Mouse (Mus musculus) left cerebral cortex, adult 18-20 months (tissue): Measurements from ENCODE around the gene Srpr. TPM values are rescaled to one million over a fixed set of nuclear protein-coding genes. Genes with fewer than 3 reads are reported as not detected.

Source experiments
- DNase-seq, 2 experiments: peaks; one replicate each; pipeline ENCODE4 v3.0.0; 2021 to 2022; ENCODE audit warnings: low spot score in 2 of 2, mixed read lengths in 1 of 2
- long read RNA-seq, 2 experiments: library from polyadenylated mRNA; stranded (forward); transcript quantifications; one replicate each; pipeline ENCODE4 v2.0.0; 2021
- total RNA-seq, 2 experiments: library from RNA; stranded (reverse); gene quantifications; 2 replicates each; pipeline ENCODE4 v1.2.3; 2021

The Srpr gene
- total RNA-seq, result 10 to 100 TPM; 65.5 to 68.8 TPM
- long read RNA-seq, experiment 1, transcript Srpr-201 (14 exons, 2,993 nt), result major isoform, 90 of 108 reads
- long read RNA-seq, experiment 1, partial matches to known transcripts, result 6 of 108 reads
- long read RNA-seq, experiment 1, other reads (novel, unspliced or antisense), result 12 of 108 reads
- long read RNA-seq, experiment 2, transcript Srpr-201 (14 exons, 2,993 nt), result major isoform, 75 of 87 reads
- long read RNA-seq, experiment 2, partial matches to known transcripts, result 6 of 87 reads
- long read RNA-seq, experiment 2, other reads (novel, unspliced or antisense), result 6 of 87 reads

- peak; percentile 81 to 82 for DNase-seq
Measured at GRCm38 (mm10) chr9:35199772-35200471, at the start of gene Srpr, which contains the start of gene Tirap. TSS of gene Srpr (plus strand) at chr9:35200175. TSS of gene Tirap (minus strand) at chr9:35200291.

DNA sequence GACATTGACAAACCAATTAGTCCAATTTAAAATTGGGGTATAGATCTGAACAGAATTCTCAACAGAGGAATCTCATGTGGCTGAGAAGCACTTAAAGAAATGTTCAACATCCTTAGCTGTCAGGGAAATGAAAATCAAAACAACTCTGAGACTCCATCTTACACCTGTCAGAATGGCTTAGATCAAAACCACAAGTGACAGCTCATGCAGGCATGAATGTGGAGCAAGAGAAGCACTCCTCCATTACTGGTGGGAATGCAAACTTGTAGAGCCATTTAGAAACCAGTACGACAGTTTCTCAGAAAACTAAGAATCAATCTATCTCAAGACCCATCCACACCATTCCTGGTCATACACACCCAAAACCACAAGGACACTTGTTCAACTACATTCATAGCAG is 47.1 kb upstream of the Srpr start:
- no peak for DNase-seq

- DNase-seq, result peak; percentile 17 to 35
Measured at GRCm38 (mm10) chr9:35156002-35156710, 43.8 kb upstream of the Srpr start.

GRCm38 (mm10) chr9:35156862-35157261 is 43.1 kb upstream of the Srpr start:
- DNase-seq, result no peak

DNA sequence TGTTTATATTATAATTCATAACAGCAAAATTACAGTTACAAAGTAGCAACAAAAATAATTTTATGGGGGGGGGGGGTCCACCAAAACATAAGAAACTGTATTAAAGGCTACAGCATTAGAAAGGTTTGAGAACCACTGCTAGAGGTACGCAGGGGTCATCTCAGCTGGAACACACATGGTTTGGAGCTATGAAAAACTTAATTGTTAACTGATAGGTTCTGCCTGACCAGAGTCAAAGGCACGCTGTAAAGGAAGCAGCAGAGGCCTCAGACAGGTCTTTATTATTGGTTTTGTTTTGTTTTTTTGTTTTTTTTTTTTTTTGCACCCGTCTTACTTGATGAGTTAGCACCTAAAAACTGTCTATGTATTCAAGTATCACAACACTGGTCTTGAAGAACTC is 41.5 kb upstream of the Srpr start:
- DNase-seq, result no peak

DNA sequence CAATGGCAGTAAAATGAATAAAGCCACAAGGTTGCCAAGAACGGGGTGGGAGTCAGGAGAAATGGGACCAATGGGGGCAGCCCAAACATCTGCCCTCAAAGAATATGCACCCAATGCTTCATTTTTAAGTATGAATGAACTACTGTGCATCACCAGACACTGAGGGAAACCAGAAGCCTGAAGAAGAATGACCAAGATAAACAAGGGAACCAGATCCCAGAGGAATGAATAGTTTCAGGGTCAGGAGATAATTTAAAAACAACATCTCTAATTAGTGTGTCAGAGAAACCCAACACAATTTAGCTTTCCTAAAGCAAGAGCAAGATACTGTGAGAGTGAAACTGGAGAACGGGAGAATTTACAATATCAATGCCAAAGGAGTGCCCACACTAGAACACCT is 39.3 kb upstream of the Srpr start:
- no peak for DNase-seq

GRCm38 (mm10) chr9:35161721-35162120 is 38.3 kb upstream of the Srpr start:
- no peak for DNase-seq

DNA sequence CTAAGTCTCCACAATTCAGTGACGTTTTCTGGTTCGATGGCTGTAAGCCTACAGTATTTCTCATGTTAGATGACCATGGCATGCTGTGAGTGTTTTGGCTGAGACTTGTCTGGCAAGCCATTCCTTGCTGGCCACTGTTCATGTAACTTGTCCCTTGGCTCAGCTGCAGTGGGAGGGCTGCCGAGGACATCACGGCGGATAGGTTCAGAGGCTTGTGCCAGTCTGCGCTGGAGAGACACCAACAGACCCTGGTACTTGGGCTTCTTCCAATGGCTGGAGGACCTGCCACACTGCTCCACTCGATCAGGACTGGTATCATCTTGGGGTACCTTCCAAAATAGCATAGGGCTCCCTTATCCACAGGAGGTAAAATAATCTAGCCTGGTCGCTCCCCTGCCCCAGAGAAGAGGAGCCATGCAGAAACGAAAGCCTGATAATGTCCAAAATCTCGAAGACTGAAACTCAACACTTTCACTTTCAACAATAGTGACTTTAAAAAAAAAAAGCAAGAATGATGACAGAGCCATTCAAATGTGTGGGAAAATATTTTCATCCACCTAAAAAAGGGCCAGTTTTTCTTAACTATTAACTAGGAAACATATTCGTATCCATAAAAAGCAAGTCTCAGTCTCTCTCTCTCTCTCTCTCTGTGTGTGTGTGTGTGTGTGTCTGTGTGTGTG is 36.8 kb upstream of the Srpr start:
- peak in 1 of 2 experiments; percentile 15 for DNase-seq

DNA sequence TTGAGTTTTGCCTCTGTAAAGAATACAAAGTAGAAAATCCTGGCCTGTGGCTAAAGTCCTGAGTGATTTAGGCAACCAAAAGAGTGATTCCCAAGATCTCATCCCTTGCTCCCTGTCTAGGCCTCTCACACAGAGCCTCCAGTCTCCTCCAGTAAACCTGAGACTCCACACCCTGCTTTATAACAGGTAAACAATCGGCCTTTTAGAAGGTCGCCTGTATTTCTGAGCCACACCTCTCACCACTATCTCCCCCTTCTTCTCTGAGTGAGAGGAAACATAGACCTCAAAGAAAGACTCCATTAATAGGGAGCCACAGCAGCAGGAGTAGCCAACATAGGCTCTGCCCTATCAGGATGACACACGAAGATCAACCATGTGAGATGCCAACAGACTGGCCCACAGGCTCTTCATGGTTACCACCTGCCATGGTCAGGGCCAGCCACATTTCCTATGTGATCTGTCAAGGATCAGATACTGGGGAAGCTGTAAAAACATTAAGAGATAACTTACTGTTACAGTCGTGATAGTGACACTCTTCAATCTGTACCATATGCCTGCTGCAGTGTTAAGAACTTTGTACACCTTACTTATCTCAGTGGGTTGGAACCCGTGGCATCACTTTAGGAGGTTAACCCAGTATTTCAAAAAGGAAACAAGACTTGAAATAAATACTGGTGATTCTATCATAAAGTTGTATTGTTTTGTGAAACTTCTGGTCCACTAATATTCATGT is 35.7 kb upstream of the Srpr start:
- no peak for DNase-seq

DNA sequence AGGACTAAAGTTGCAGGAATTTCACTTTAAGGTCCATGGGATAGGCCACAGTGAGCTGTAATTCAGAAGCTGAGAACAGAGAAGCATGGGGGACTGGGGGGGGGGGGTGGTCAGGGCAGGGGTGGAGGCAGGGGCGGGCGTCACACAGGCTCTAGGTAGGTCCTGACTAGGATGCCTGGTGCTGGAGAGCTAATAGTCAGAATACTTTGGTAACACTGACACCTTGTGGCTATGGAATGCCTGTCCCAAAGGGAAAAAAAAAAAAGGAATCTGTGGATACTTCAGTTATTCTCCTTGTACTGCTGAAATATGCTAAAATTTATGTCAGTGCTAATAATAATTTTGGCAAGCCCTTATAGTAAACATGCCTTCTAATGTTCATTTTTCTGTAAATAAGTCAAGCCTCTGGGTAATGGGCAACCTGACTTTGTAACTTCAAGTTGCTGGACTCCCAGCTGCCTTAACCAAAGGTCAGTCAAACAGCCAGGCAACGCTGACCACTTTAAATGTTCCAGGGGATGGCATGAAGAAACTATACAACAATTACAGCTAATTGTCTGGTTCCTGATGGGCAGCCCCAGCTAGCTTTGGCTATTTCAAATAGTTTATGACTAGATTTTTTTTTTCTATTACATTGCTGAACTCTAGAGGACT is 33.7 kb upstream of the Srpr start:
- DNase-seq, result no peak

- DNase-seq, result no peak
Measured at GRCm38 (mm10) chr9:35166798-35167635, 33.0 kb upstream of the Srpr start.

DNA sequence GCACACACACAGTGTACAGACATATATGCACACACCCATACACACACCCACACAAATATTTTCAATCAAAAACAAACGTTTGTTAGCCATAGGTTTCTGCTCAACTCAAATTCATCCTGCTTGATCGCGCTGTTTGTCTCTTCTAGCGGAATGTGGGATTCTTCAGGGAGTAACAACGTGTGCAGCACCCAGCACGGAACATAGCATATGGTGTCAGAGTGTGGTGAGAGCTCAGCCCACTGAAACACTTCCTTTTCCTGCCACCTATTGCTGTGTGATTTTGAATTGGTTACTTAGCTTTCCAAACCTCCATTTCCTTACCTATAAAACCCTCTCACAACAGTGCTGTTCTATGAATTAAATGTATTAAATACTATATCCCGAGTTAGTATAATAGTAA is 29.9 kb upstream of the Srpr start:
- no peak for DNase-seq

DNA sequence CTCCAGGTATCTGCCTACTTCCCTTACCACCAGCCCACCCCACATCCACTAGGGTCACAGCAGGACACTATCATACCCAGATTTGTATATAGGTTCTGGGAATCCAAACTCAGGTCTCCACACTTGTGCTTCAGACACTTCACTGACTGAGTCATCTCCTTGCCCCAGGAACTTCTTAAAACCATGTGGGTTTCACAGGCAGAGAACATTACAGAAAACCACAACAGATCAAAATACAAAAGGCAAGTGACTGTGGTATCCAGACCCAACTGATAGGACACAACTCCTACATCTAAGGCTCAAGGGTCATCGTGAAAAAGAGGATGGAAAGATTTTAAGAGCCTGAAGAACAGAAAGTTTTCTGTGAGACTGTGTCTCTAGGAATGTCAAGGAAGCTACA is 26.6 kb upstream of the Srpr start:
- no peak for DNase-seq

DNA sequence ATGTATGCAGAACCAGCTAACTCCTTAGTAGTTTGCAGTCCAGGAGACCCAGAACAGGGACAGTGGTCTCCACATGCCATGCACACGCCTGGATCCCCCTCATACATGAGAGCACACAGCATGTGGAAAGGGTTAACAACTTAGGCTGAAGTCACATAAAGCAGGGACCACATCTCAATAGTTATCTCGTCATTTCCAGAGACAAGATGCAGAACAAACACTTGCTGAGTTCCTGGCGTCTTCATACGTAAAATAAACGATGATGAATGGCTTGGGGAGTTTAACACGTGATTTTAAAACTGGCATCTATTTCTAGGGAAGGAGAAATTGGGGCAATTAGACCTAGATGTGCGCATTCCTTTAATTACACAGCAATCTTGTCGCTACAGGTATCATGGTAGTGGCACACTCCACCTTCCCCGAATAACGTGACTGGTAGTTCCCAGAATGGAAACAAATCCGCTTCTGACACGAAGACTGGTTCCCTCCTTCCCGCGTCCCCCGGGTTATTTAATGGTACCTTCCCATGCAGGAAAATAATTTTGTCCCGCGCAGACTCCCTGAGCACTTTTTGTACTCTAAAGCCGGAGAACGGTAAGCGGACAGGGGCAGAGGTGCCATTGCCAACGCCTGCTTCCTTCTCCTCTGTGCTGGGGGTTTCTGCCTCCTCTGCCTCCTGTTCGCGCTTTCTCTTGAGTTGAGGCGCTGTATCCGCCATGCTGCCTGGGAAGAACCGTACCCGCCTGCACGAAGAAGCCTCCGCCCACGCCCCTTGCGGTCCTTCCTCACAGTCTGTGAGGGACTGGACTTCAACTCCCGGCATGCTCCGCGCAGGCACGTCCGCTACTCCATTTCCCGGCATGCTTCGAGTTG is 24.5 kb upstream of the Srpr start, which contains the start of gene Dcps:
Dcps (minus strand) TSS at position 811 of the 873 bp plus-strand sequence.
- peak; percentile 98 for DNase-seq

- DNase-seq, result no peak
Measured at GRCm38 (mm10) chr9:35176124-35176659, 23.8 kb upstream of the Srpr start.

DNA sequence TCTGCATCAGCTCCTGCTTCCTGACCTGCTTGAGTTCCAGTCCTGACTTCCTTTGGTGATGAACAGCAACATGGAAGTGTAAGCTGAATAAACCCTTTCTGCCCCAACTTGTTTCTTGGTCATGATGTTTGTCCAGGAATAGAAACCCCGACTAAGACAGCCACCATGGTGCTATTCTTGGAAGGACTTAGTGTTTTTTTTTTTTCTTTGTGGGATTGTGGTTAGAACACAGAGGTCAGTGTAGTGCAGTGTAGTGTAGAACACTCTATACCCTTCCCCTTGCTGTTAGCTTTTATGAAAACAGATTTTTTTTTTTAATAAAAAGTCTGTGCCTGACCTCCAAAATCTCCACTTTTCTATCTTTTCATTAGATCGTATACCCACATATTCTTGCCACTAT is 17.1 kb upstream of the Srpr start:
- DNase-seq, result no peak

GRCm38 (mm10) chr9:35183359-35183758 is 16.6 kb upstream of the Srpr start:
- no peak for DNase-seq

DNA sequence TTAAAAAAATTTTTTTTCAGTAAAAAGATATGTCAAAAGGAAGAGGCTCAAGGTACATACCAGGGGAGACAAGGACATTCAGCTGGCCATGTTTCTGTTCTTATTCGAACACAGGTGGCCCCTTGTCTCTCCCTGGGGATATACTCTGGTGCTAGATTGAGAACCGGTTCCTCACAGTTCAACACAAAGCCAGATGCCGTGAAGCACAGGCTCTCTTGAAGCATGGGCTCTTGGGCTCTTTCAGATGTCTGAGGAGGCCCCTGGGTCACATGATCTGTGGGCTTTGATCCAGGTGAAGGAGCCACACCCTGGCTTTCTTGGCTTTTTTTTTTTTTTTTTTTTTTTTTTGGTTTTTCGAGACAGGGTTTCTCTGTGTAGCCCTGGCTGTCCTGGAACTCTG is 13.5 kb upstream of the Srpr start:
- no peak for DNase-seq
